Mouse (Mus musculus) liver, adult 2 months (tissue): ENCODE results near the gene Nsun2.

ENCODE experiments used
- CTCF ChIP-seq: fragments of 200-500 bp; IDR thresholded peaks from 2 replicates; pipeline ENCODE4 v1.5.1; 2011; ENCODE audit warnings: low read depth, low read length, control low read depth
- POLR2A ChIP-seq: fragments of 200-500 bp; IDR thresholded peaks from 2 replicates; pipeline ENCODE4 v1.6.1; 2011; ENCODE audit warnings: low read length, control low read depth; ENCODE audit not compliant: insufficient read depth; ENCODE audit errors: extremely low read depth

DNA sequence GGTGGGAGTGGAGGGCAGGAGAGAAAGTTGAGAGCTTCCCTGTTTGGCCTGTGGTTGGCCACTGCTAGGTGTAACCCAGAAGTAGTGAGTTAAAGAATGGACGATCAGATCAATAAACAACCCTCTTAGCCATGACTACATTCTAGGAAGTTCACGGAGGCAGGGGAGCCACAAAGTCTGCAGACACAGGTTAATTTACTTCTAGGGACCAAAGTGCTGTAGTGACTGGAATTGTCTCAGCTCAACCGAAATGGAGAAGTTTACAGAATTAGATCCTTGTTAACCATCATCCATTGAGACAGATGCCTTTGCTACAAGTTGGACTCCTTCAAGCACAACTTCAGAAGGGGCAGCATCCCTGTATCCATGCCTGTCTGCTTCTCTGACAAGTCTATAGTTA, 54.3 kb downstream of the Nsun2 start:
- TF ChIP-seq CTCF = no peak
- no peak for TF ChIP-seq POLR2A
